9 mouse cellular contexts compared by ENCODE assay signal in genomic region chr9:48674359-48675015, GRCm38 (mm10).
DNase-seq lines count a peak whose midpoint lies in the region; ATAC-seq and TF ChIP-seq lines count a peak whose summit lies in the region.
"Had no signal": no experiment of that assay in that cellular context is flagged by ENCODE, and none has a peak within 500 bp of the region (broad histone marks: within the 10 kb centered on the region; RNA-seq: fewer than 3 reads in every experiment).

No protein-coding gene starts in this region.

- peak; percentile 24 for DNase-seq in forebrain, postnatal 0 days
- DNase-seq in embryonic facial prominence, embryonic 10.5 days (ENCODE audit: low spot score), result peak; percentile 30
- DNase-seq in kidney, adult 9 months, result peak; percentile 58
- peak; percentile 48 to 61 for DNase-seq in lung, postnatal 4 days
- DNase-seq in retina, embryonic 14.5 days (ENCODE audit: low spot score), result no peak
- DNase-seq in spleen, postnatal 14 days (ENCODE audit: low spot score in 2 of 2), result no peak
- DNase-seq in cerebellum, adult 9-11 months, result no peak

- no peaks in the 10 kb centered on the region for H3K9me3 ChIP-seq in forebrain, postnatal 0 days (ENCODE audit: low read length)
- H3K9me3 ChIP-seq in forebrain, embryonic 16.5 days (ENCODE audit: control insufficient read depth, low read length), result no peaks in the 10 kb centered on the region
- H3K9me3 ChIP-seq in embryonic facial prominence, embryonic 10.5 days, result no peaks in the 10 kb centered on the region
- H3K9me3 ChIP-seq: megakaryocyte, embryonic 14.5 days had no signal

- H3K27ac ChIP-seq in forebrain, postnatal 0 days (ENCODE audit: low read depth, low read length), result no peak overlapping the region
- H3K27ac ChIP-seq in forebrain, embryonic 16.5 days (ENCODE audit: low read length), result no peak overlapping the region
- H3K27ac ChIP-seq in embryonic facial prominence, embryonic 10.5 days (replicated peaks), result peak overlapping the region; percentile 63

- no peak overlapping the region for H3K4me2 ChIP-seq in forebrain, postnatal 0 days (ENCODE audit: low read depth)
- H3K4me2 ChIP-seq in forebrain, embryonic 16.5 days (ENCODE audit: low read length), result no peak overlapping the region

- TF ChIP-seq CTCF in forebrain, postnatal 0 days (IDR thresholded peaks at IDR 0.05; ENCODE audit: low read depth), result no peak

- no peak overlapping the region for H3K4me3 ChIP-seq in forebrain, postnatal 0 days (ENCODE audit: low read depth, low read length)
- H3K4me3 ChIP-seq in forebrain, embryonic 16.5 days (replicated peaks; ENCODE audit: low read length), result no peak overlapping the region
- peak overlapping the region; percentile 16; the same call in 1 of the 2 replicates for H3K4me3 ChIP-seq in embryonic facial prominence, embryonic 10.5 days
- H3K4me3 ChIP-seq: megakaryocyte, embryonic 14.5 days had no signal

- ATAC-seq in forebrain, postnatal 0 days, result no peak
- no peak for ATAC-seq in forebrain, embryonic 16.5 days

- H3K27me3 ChIP-seq in forebrain, postnatal 0 days (ENCODE audit: insufficient read depth, low read length), result no peaks in the 10 kb centered on the region
- peaks cover 10% of the 10 kb centered on the region; the same call in 1 of the 2 replicates for H3K27me3 ChIP-seq in forebrain, embryonic 16.5 days (replicated peaks; ENCODE audit: control insufficient read depth, insufficient read depth, low read length)
- peaks cover 8% of the 10 kb centered on the region; the same call in 1 of the 2 replicates for H3K27me3 ChIP-seq in embryonic facial prominence, embryonic 10.5 days (replicated peaks; ENCODE audit: low read depth, poor library complexity, severe bottlenecking)
- H3K27me3 ChIP-seq: megakaryocyte, embryonic 14.5 days had no signal

- 6% methylated on average over 11 of the region's 11 CpGs for WGBS in forebrain, postnatal 0 days
- WGBS in forebrain, embryonic 16.5 days, result 5% methylated on average over 11 of the region's 11 CpGs
- 5% methylated on average over 11 of the region's 11 CpGs for WGBS in embryonic facial prominence, embryonic 10.5 days

- no peak overlapping the region for H3K9ac ChIP-seq in forebrain, postnatal 0 days
- H3K9ac ChIP-seq in forebrain, embryonic 16.5 days (replicated peaks; ENCODE audit: low read depth, low read length), result no peak overlapping the region

- peaks cover 34% of the 10 kb centered on the region for H3K4me1 ChIP-seq in forebrain, postnatal 0 days (ENCODE audit: insufficient read depth)
- peaks cover 47% of the 10 kb centered on the region for H3K4me1 ChIP-seq in forebrain, embryonic 16.5 days (replicated peaks; ENCODE audit: control insufficient read depth, insufficient read depth, low read length)
- peaks cover 80% of the 10 kb centered on the region for H3K4me1 ChIP-seq in embryonic facial prominence, embryonic 10.5 days

- H3K36me3 ChIP-seq in forebrain, postnatal 0 days (ENCODE audit: insufficient read depth), result no peaks in the 10 kb centered on the region
- H3K36me3 ChIP-seq in forebrain, embryonic 16.5 days (ENCODE audit: control insufficient read depth, insufficient read depth), result no peaks in the 10 kb centered on the region
- H3K36me3 ChIP-seq in embryonic facial prominence, embryonic 10.5 days (replicated peaks), result no peaks in the 10 kb centered on the region

Comparison
In these comparisons a context has a peak if more than half of its experiments do, and no peak if none do; other contexts are left out.
1. DNase-seq: peak in forebrain, postnatal 0 days (single experiment), embryonic facial prominence, embryonic 10.5 days (single experiment), kidney, adult 9 months (single experiment) and lung, postnatal 4 days (2 of 2); none in retina, embryonic 14.5 days (single experiment), spleen, postnatal 14 days (0 of 2) and cerebellum, adult 9-11 months (single experiment).